Mouse (Mus musculus): ENCODE measurements around the gene Hmgn2. TPM values are rescaled to one million over a fixed set of nuclear protein-coding genes. Genes with fewer than 3 reads are reported as not detected.

Gene Hmgn2
- polyA plus RNA-seq, 1 experiment: 96.2 TPM

GRCm38 (mm10) chr4:134011450-134012414 lies 43.3 kb upstream of the Hmgn2 start:
- 40% methylated on average over 15 of the region's 16 CpGs for WGBS
- Histone ChIP-seq H3K27ac (ENCODE audit: control insufficient read depth, insufficient read depth, low read length) (no peak overlapping the region), H3K27me3 (ENCODE audit: control insufficient read depth, insufficient read depth, low read length) (peaks cover under 1% of the 10 kb centered on the region; the same call in 1 of the 2 replicates)

GRCm38 (mm10) chr4:134009709-134010108 lies 41.3 kb upstream of the Hmgn2 start:
- Histone ChIP-seq H3K36me3 (ENCODE audit: control insufficient read depth, insufficient read depth, low read length) (no peaks in the 10 kb centered on the region), H3K27me3 (ENCODE audit: control insufficient read depth, insufficient read depth, low read length) (no peaks in the 10 kb centered on the region; the same call in 1 of the 2 replicates), H3K4me1 (replicated peaks; ENCODE audit: control insufficient read depth, insufficient read depth, low read length) (no peaks in the 10 kb centered on the region), H3K4me3 (ENCODE audit: control insufficient read depth, insufficient read depth, low read length) (no peak overlapping the region), H3K27ac (ENCODE audit: control insufficient read depth, insufficient read depth, low read length) (no peak overlapping the region)
- TF ChIP-seq POLR2A (IDR thresholded peaks at IDR 0.05; ENCODE audit: control insufficient read depth, extremely low read depth, insufficient read depth, low read length, poor library complexity): no peak
- TF ChIP-seq CTCF (IDR thresholded peaks at IDR 0.05; ENCODE audit: borderline replicate concordance, control insufficient read depth, extremely low read depth, insufficient read depth, low read length, poor library complexity): no peak
- no peak for DNase-seq
- 80% methylated on average over 6 of the region's 6 CpGs for WGBS

More at GRCm38 (mm10) chr4:134011450-134012414, 43.3 kb upstream of the Hmgn2 start:
- Histone ChIP-seq H3K4me3 (ENCODE audit: control insufficient read depth, insufficient read depth, low read length) (no peak overlapping the region), H3K36me3 (ENCODE audit: control insufficient read depth, insufficient read depth, low read length) (no peaks in the 10 kb centered on the region), H3K4me1 (replicated peaks; ENCODE audit: control insufficient read depth, insufficient read depth, low read length) (no peaks in the 10 kb centered on the region)
- TF ChIP-seq POLR2A (IDR thresholded peaks at IDR 0.05; ENCODE audit: control insufficient read depth, extremely low read depth, insufficient read depth, low read length, poor library complexity) (no peak), CTCF (IDR thresholded peaks at IDR 0.05; ENCODE audit: borderline replicate concordance, control insufficient read depth, extremely low read depth, insufficient read depth, low read length, poor library complexity) (no peak)
- DNase-seq: no peak

- no peaks in the 10 kb centered on the region for H3K27me3 ChIP-seq (ENCODE audit: control insufficient read depth, insufficient read depth, low read length)
- no peak overlapping the region for H3K27ac ChIP-seq (ENCODE audit: control insufficient read depth, insufficient read depth, low read length)
- no peaks in the 10 kb centered on the region for H3K4me1 ChIP-seq (replicated peaks; ENCODE audit: control insufficient read depth, insufficient read depth, low read length)
- 91% methylated on average over 3 of the region's 3 CpGs for WGBS
- no peaks in the 10 kb centered on the region for H3K36me3 ChIP-seq (ENCODE audit: control insufficient read depth, insufficient read depth, low read length)
- no peak overlapping the region for H3K4me3 ChIP-seq (ENCODE audit: control insufficient read depth, insufficient read depth, low read length)
- no peak for DNase-seq
- TF ChIP-seq CTCF (IDR thresholded peaks at IDR 0.05; ENCODE audit: borderline replicate concordance, control insufficient read depth, extremely low read depth, insufficient read depth, low read length, poor library complexity) (no peak), POLR2A (IDR thresholded peaks at IDR 0.05; ENCODE audit: control insufficient read depth, extremely low read depth, insufficient read depth, low read length, poor library complexity) (no peak)
Observed at GRCm38 (mm10) chr4:134006845-134007244, 38.4 kb upstream of the Hmgn2 start.

GRCm38 (mm10) chr4:134005581-134006358 lies 37.3 kb upstream of the Hmgn2 start:
- no peak overlapping the region for H3K4me3 ChIP-seq (ENCODE audit: control insufficient read depth, insufficient read depth, low read length)
- 53% methylated on average over 12 of the region's 12 CpGs for WGBS
- no peak for DNase-seq
- no peak overlapping the region for H3K27ac ChIP-seq (ENCODE audit: control insufficient read depth, insufficient read depth, low read length)
- no peaks in the 10 kb centered on the region for H3K27me3 ChIP-seq (ENCODE audit: control insufficient read depth, insufficient read depth, low read length)
- TF ChIP-seq POLR2A (IDR thresholded peaks at IDR 0.05; ENCODE audit: control insufficient read depth, extremely low read depth, insufficient read depth, low read length, poor library complexity): no peak
- no peak for TF ChIP-seq CTCF (IDR thresholded peaks at IDR 0.05; ENCODE audit: borderline replicate concordance, control insufficient read depth, extremely low read depth, insufficient read depth, low read length, poor library complexity)
- no peaks in the 10 kb centered on the region for H3K4me1 ChIP-seq (replicated peaks; ENCODE audit: control insufficient read depth, insufficient read depth, low read length)
- no peaks in the 10 kb centered on the region for H3K36me3 ChIP-seq (ENCODE audit: control insufficient read depth, insufficient read depth, low read length)

GRCm38 (mm10) chr4:134002903-134003302 lies 34.5 kb upstream of the Hmgn2 start:
- no peak for TF ChIP-seq CTCF (IDR thresholded peaks at IDR 0.05; ENCODE audit: borderline replicate concordance, control insufficient read depth, extremely low read depth, insufficient read depth, low read length, poor library complexity)
- no peak for TF ChIP-seq POLR2A (IDR thresholded peaks at IDR 0.05; ENCODE audit: control insufficient read depth, extremely low read depth, insufficient read depth, low read length, poor library complexity)
- no peak overlapping the region for H3K27ac ChIP-seq (ENCODE audit: control insufficient read depth, insufficient read depth, low read length)
- no peaks in the 10 kb centered on the region for H3K36me3 ChIP-seq (ENCODE audit: control insufficient read depth, insufficient read depth, low read length)
- H3K4me1 ChIP-seq (replicated peaks; ENCODE audit: control insufficient read depth, insufficient read depth, low read length): no peaks in the 10 kb centered on the region
- DNase-seq: no peak
- 91% methylated on average over 5 of the region's 5 CpGs for WGBS
- no peak overlapping the region for H3K4me3 ChIP-seq (ENCODE audit: control insufficient read depth, insufficient read depth, low read length)
- H3K27me3 ChIP-seq (ENCODE audit: control insufficient read depth, insufficient read depth, low read length): no peaks in the 10 kb centered on the region

GRCm38 (mm10) chr4:134002246-134002645 lies 33.8 kb upstream of the Hmgn2 start:
- H3K27ac ChIP-seq (ENCODE audit: control insufficient read depth, insufficient read depth, low read length): no peak overlapping the region
- no peak for DNase-seq
- H3K36me3 ChIP-seq (ENCODE audit: control insufficient read depth, insufficient read depth, low read length): no peaks in the 10 kb centered on the region
- WGBS: 78% methylated on average over 4 of the region's 4 CpGs
- TF ChIP-seq POLR2A (IDR thresholded peaks at IDR 0.05; ENCODE audit: control insufficient read depth, extremely low read depth, insufficient read depth, low read length, poor library complexity) (no peak), CTCF (IDR thresholded peaks at IDR 0.05; ENCODE audit: borderline replicate concordance, control insufficient read depth, extremely low read depth, insufficient read depth, low read length, poor library complexity) (no peak)
- H3K27me3 ChIP-seq (ENCODE audit: control insufficient read depth, insufficient read depth, low read length): no peaks in the 10 kb centered on the region
- no peak overlapping the region for H3K4me3 ChIP-seq (ENCODE audit: control insufficient read depth, insufficient read depth, low read length)
- no peaks in the 10 kb centered on the region for H3K4me1 ChIP-seq (replicated peaks; ENCODE audit: control insufficient read depth, insufficient read depth, low read length)
